Mouse (Mus musculus): ENCODE measurements around the gene Ldhd.
A peak's percentile ranks its signal among the peaks of the same experiment; 100 is the strongest.

Gene Ldhd

GRCm38 (mm10) chr8:111626933-111627332 is 3.2 kb downstream of the Ldhd start:
- no peak for DNase-seq

GRCm38 (mm10) chr8:111626528-111626820 is 3.7 kb downstream of the Ldhd start:
- DNase-seq = no peak

GRCm38 (mm10) chr8:111625694-111626527 is 4.3 kb downstream of the Ldhd start:
- DNase-seq = peak; percentile 71 to 72

- DNase-seq = no peak
These were observed 5.3 kb downstream of the Ldhd start for GRCm38 (mm10) chr8:111624853-111625221.

- DNase-seq = peak; percentile 85 to 89
These were observed 5.9 kb downstream of the Ldhd start for GRCm38 (mm10) chr8:111624081-111624852.

GRCm38 (mm10) chr8:111622553-111622952 is 7.6 kb downstream of the Ldhd start:
- DNase-seq = no peak

- DNase-seq = no peak
These were observed 8.1 kb downstream of the Ldhd start for GRCm38 (mm10) chr8:111622104-111622503.

GRCm38 (mm10) chr8:111619936-111620335 is 10.2 kb downstream of the Ldhd start:
- no peak for DNase-seq

GRCm38 (mm10) chr8:111618273-111618672 is 11.9 kb downstream of the Ldhd start:
- DNase-seq = peak; percentile 64 to 77

GRCm38 (mm10) chr8:111617812-111618211 is 12.4 kb downstream of the Ldhd start:
- no peak for DNase-seq

GRCm38 (mm10) chr8:111614786-111615701 is 15.1 kb downstream of the Ldhd start:
- no peak for DNase-seq

- no peak for DNase-seq
These were observed 17.0 kb downstream of the Ldhd start for GRCm38 (mm10) chr8:111613181-111613580.

- no peak for DNase-seq
These were observed 22.8 kb downstream of the Ldhd start for GRCm38 (mm10) chr8:111607414-111607813.

GRCm38 (mm10) chr8:111606961-111607360 is 23.2 kb downstream of the Ldhd start:
- no peak for DNase-seq

- DNase-seq = no peak
These were observed 25.2 kb downstream of the Ldhd start for GRCm38 (mm10) chr8:111604986-111605385.

- DNase-seq = no peak
These were observed 28.1 kb downstream of the Ldhd start for GRCm38 (mm10) chr8:111602050-111602449.

GRCm38 (mm10) chr8:111599707-111600444 is 30.3 kb downstream of the Ldhd start:
- DNase-seq = no peak

- DNase-seq = peak in 1 of 2 experiments; percentile 72
These were observed 32.9 kb downstream of the Ldhd start for GRCm38 (mm10) chr8:111597310-111597709.

- DNase-seq = no peak
These were observed 33.7 kb downstream of the Ldhd start for GRCm38 (mm10) chr8:111596485-111596821.

- DNase-seq = peak; percentile 70 to 75
These were observed 34.3 kb downstream of the Ldhd start for GRCm38 (mm10) chr8:111595712-111596484.

GRCm38 (mm10) chr8:111594951-111595350 is 35.2 kb downstream of the Ldhd start:
- no peak for DNase-seq
